8 mouse cellular contexts compared by ENCODE assay signal in genomic region chrX:95967847-95968593, GRCm38 (mm10). TPM values are rescaled to one million over a fixed set of nuclear protein-coding genes. Genes with fewer than 3 reads are reported as not detected.
A peak's percentile ranks its signal among the peaks of the same experiment; 100 is the strongest.
DNase-seq lines count a peak whose midpoint lies in the region; ATAC-seq and TF ChIP-seq lines count a peak whose summit lies in the region.

No protein-coding gene starts in this region.

- peak overlapping the region; percentile 50 for H3K9ac ChIP-seq in heart, embryonic 12.5 days
- peak overlapping the region; percentile 55; the same call in 1 of the 2 replicates for H3K9ac ChIP-seq in kidney, embryonic 14.5 days (ENCODE audit: low read depth, low read length)
- H3K9ac ChIP-seq in neural tube, embryonic 13.5 days, result peak overlapping the region; percentile 71

- peak; percentile 81 for ATAC-seq in heart, embryonic 12.5 days (ENCODE audit: insufficient number of reproducible peaks, low FRiP score)
- peak; percentile 91 for ATAC-seq in kidney, embryonic 14.5 days (ENCODE audit: low FRiP score, low TSS enrichment)
- ATAC-seq in neural tube, embryonic 13.5 days (ENCODE audit: low read depth), result peak; percentile 87

- no peaks in the 10 kb centered on the region for H3K36me3 ChIP-seq in heart, embryonic 12.5 days
- no peaks in the 10 kb centered on the region for H3K36me3 ChIP-seq in kidney, embryonic 14.5 days (ENCODE audit: control insufficient read depth, insufficient read depth, low read length)
- no peaks in the 10 kb centered on the region for H3K36me3 ChIP-seq in neural tube, embryonic 13.5 days

- H3K4me1 ChIP-seq in cortical plate, adult 2 months (ENCODE audit: control insufficient read depth, insufficient read depth, low read length), result no peaks in the 10 kb centered on the region
- H3K4me1 ChIP-seq in heart, embryonic 12.5 days (replicated peaks), result no peaks in the 10 kb centered on the region
- H3K4me1 ChIP-seq in kidney, embryonic 14.5 days (ENCODE audit: control insufficient read depth, insufficient read depth, low read length), result no peaks in the 10 kb centered on the region
- H3K4me1 ChIP-seq in neural tube, embryonic 13.5 days (replicated peaks), result peaks cover 5% of the 10 kb centered on the region; the same call in 1 of the 2 replicates

- H3K27ac ChIP-seq in cortical plate, adult 2 months (ENCODE audit: insufficient read depth, low read length), result 0 out of 2 replicates have a peak overlapping the region, but pooled peaks have one; percentile 43
- H3K27ac ChIP-seq in heart, embryonic 12.5 days (ENCODE audit: poor library complexity, severe bottlenecking), result peak overlapping the region; percentile 69; the same call in 1 of the 2 replicates
- peak overlapping the region; percentile 71 for H3K27ac ChIP-seq in kidney, embryonic 14.5 days (ENCODE audit: low read depth, low read length)
- peak overlapping the region; percentile 91 for H3K27ac ChIP-seq in neural tube, embryonic 13.5 days (replicated peaks)

- no peak for TF ChIP-seq CTCF in cortical plate, adult 2 months (IDR thresholded peaks at IDR 0.05; ENCODE audit: extremely low read depth, insufficient read depth, low read length)

- peak; percentile 13 to 21 for DNase-seq in urinary bladder, adult 18-20 months (ENCODE audit: low spot score in 2 of 2)
- DNase-seq in urinary bladder, postnatal 10 days (ENCODE audit: low spot score), result no peak
- DNase-seq in lung, adult 18-20 months, result peak; percentile 31 to 49
- peak; percentile 80 for DNase-seq in testis, postnatal 10 days (ENCODE audit: low spot score)

- 19% methylated on average over 24 of the region's 28 CpGs for WGBS in heart, embryonic 12.5 days
- WGBS in kidney, embryonic 14.5 days, result 34% methylated on average over 28 of the region's 28 CpGs
- 25% methylated on average over 28 of the region's 28 CpGs for WGBS in neural tube, embryonic 13.5 days

- peaks cover 4% of the 10 kb centered on the region; the same call in 1 of the 2 replicates for H3K27me3 ChIP-seq in heart, embryonic 12.5 days (replicated peaks)
- H3K27me3 ChIP-seq in kidney, embryonic 14.5 days (ENCODE audit: control insufficient read depth, insufficient read depth, low read length), result no peaks in the 10 kb centered on the region
- no peaks in the 10 kb centered on the region for H3K27me3 ChIP-seq in neural tube, embryonic 13.5 days

- no peaks in the 10 kb centered on the region for H3K9me3 ChIP-seq in heart, embryonic 12.5 days (replicated peaks)
- H3K9me3 ChIP-seq in kidney, embryonic 14.5 days (ENCODE audit: control insufficient read depth, low read length), result no peaks in the 10 kb centered on the region
- no peaks in the 10 kb centered on the region for H3K9me3 ChIP-seq in neural tube, embryonic 13.5 days

- TF ChIP-seq POLR2A in cortical plate, adult 2 months (IDR thresholded peaks at IDR 0.05; ENCODE audit: extremely low read depth, insufficient read depth, low read length), result no peak

- peak overlapping the region; percentile 72 for H3K4me2 ChIP-seq in heart, embryonic 12.5 days
- H3K4me2 ChIP-seq in kidney, embryonic 14.5 days (replicated peaks; ENCODE audit: low read depth, low read length), result peak overlapping the region; percentile 51
- peak overlapping the region; percentile 59 for H3K4me2 ChIP-seq in neural tube, embryonic 13.5 days

- peak overlapping the region; percentile 68 for H3K4me3 ChIP-seq in cortical plate, adult 2 months (ENCODE audit: insufficient read depth, low read length)
- peak overlapping the region; percentile 44 for H3K4me3 ChIP-seq in heart, embryonic 12.5 days
- peak overlapping the region; percentile 39 for H3K4me3 ChIP-seq in kidney, embryonic 14.5 days (ENCODE audit: low read length)
- peak overlapping the region; percentile 41 for H3K4me3 ChIP-seq in neural tube, embryonic 13.5 days

RNA-seq across cellular contexts. Expression of gene Las1l, which starts 11.3 kb away (rescaled TPM):
- 55.4 and 63.3 TPM in 2 replicates for polyA plus RNA-seq in cortical plate, adult 2 months (2012; rRNA removed)
- polyA plus RNA-seq in heart, embryonic 12.5 days (2016; fragmentation: Nextera tagmentation; extraction: Ambion mirVana), result 56.5 and 59.4 TPM in 2 replicates
- polyA plus RNA-seq in kidney, embryonic 14.5 days (2014; fragmentation: Nextera tagmentation; extraction: Ambion mirVana), result 33.2 and 47.7 TPM in 2 replicates
- polyA plus RNA-seq in neural tube, embryonic 13.5 days (2015; fragmentation: Nextera tagmentation; extraction: Ambion mirVana), result 92.7 and 96.5 TPM in 2 replicates
